Mouse (Mus musculus) kidney, adult 8-10 months (tissue): ENCODE measurements around the gene Asb17.

Source experiments
- DNase-seq, 2 experiments: peaks; one replicate each; pipeline ENCODE4 v3.0.0; 2022

Gene Asb17

GRCm38 (mm10) chr3:153897216-153897615 is 53.2 kb downstream of the Asb17 start:
- DNase-seq = no peak

- no peak for DNase-seq
Observed at GRCm38 (mm10) chr3:153901904-153902303, 57.9 kb downstream of the Asb17 start.

- DNase-seq = no peak
Observed at GRCm38 (mm10) chr3:153902595-153902994, 58.6 kb downstream of the Asb17 start.

GRCm38 (mm10) chr3:153904586-153904985 is 60.6 kb downstream of the Asb17 start:
- peak; percentile 62 to 76 for DNase-seq
